Mouse (Mus musculus) thymus, adult 2 months (tissue): ENCODE measurements at regions not wholly inside any gene's neighbourhood (a gene's known extent, or its start where the extent isn't known, plus 50 kb on each side); places are given as distances from the start of the nearest gene placed in this dataset.

Experiments
- DNase-seq: peaks from one replicate; pipeline ENCODE4 v3.0.0; 2021
- H3K27ac ChIP-seq: fragments of 200-500 bp; 2 replicates; pipeline ENCODE4 v1.5.1; 2012; ENCODE audit warnings: low read length, control low read depth; ENCODE audit not compliant: control insufficient read depth, insufficient read depth
- H3K27me3 ChIP-seq: fragments of 200-500 bp; 2 replicates; pipeline ENCODE4 v1.6.1; 2012; ENCODE audit warnings: mild to moderate bottlenecking, low read length, moderate library complexity, mixed read lengths; ENCODE audit not compliant: control insufficient read depth, insufficient read depth
- H3K36me3 ChIP-seq: fragments of 200-500 bp; 2 replicates; pipeline ENCODE4 v1.6.1; 2012; ENCODE audit warnings: mild to moderate bottlenecking, low read length, moderate library complexity; ENCODE audit not compliant: control insufficient read depth, insufficient read depth
- H3K4me1 ChIP-seq: fragments of 200-500 bp; replicated peaks from 2 replicates; pipeline ENCODE4 v1.6.1; 2012; ENCODE audit warnings: low read length; ENCODE audit not compliant: control insufficient read depth, insufficient read depth
- H3K4me3 ChIP-seq: fragments of 200-500 bp; 2 replicates; pipeline ENCODE4 v1.5.1; 2012; ENCODE audit warnings: mild to moderate bottlenecking, low read length, control low read depth, moderate library complexity; ENCODE audit not compliant: control insufficient read depth, insufficient read depth
- CTCF ChIP-seq: fragments of 200-500 bp; IDR thresholded peaks from 2 replicates; pipeline ENCODE4 v1.5.1; 2012; ENCODE audit warnings: mild to moderate bottlenecking, control low read depth, low read length, moderate library complexity, borderline replicate concordance; ENCODE audit not compliant: control insufficient read depth, poor library complexity, insufficient read depth; ENCODE audit errors: extremely low read depth
- POLR2A ChIP-seq: fragments of 200-500 bp; IDR thresholded peaks from 2 replicates; pipeline ENCODE4 v1.6.1; 2012; ENCODE audit warnings: mild to moderate bottlenecking, low read length, control low read depth, moderate library complexity; ENCODE audit not compliant: control insufficient read depth, poor library complexity, insufficient read depth; ENCODE audit errors: extremely low read depth
- WGBS: fragments of 180-500 bp; shearing (Covaris S2); methylation state at CpG from one replicate; pipeline ENCODE4 v1.1.7; 2018; 5-methylcytosine and 5-hydroxymethylcytosine counted together

DNA sequence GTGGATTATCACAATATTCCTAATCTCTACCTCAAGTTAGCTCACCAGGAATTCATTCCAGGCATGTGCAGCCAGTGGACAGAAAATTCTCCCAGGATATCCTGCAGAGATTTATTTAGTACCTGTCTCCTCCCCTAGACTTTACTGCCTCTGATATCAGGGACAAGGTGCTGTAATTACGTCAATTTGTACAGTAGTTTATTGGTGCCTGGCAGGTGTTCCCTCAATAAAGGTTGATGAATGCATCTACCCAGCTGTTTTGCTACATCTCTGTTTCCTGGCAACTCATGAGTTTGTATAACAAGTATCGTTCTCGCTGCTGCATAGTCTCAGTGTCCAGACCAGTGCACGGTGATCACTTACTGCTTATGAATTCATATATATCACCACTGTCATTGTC, 1281.8 kb upstream of the Lrrc6 start:
- 95% methylated on average over 4 of the region's 4 CpGs for WGBS
- Histone ChIP-seq H3K27me3 (no peaks in the 10 kb centered on the region), H3K27ac (no peak overlapping the region), H3K4me1 (no peaks in the 10 kb centered on the region), H3K4me3 (no peak overlapping the region), H3K36me3 (no peaks in the 10 kb centered on the region)
- no peak for TF ChIP-seq POLR2A
- no peak for DNase-seq

- Histone ChIP-seq H3K4me1 (no peaks in the 10 kb centered on the region), H3K27ac (no peak overlapping the region), H3K27me3 (no peaks in the 10 kb centered on the region), H3K36me3 (no peaks in the 10 kb centered on the region), H3K4me3 (no peak overlapping the region)
- TF ChIP-seq POLR2A, result no peak
- TF ChIP-seq CTCF, result no peak
- WGBS, result 69% methylated on average over 2 of the region's 2 CpGs
- DNase-seq, result no peak
Observed at GRCm38 (mm10) chr15:67780856-67781255, 1280.1 kb upstream of the Lrrc6 start.

GRCm38 (mm10) chr15:67767624-67768023, 1266.9 kb upstream of the Lrrc6 start:
- Histone ChIP-seq H3K27ac (no peak overlapping the region), H3K4me3 (no peak overlapping the region), H3K4me1 (no peaks in the 10 kb centered on the region), H3K27me3 (no peaks in the 10 kb centered on the region), H3K36me3 (no peaks in the 10 kb centered on the region)
- WGBS, result 63% methylated on average over 3 of the region's 3 CpGs
- TF ChIP-seq POLR2A (no peak), CTCF (no peak)
- DNase-seq, result no peak

GRCm38 (mm10) chr15:67759221-67759620, 1258.5 kb upstream of the Lrrc6 start:
- Histone ChIP-seq H3K27ac (no peak overlapping the region), H3K27me3 (no peaks in the 10 kb centered on the region), H3K36me3 (no peaks in the 10 kb centered on the region), H3K4me1 (no peaks in the 10 kb centered on the region), H3K4me3 (no peak overlapping the region)
- no peak for DNase-seq
- TF ChIP-seq POLR2A, result no peak
- WGBS, result 94% methylated on average over 4 of the region's 4 CpGs

DNA sequence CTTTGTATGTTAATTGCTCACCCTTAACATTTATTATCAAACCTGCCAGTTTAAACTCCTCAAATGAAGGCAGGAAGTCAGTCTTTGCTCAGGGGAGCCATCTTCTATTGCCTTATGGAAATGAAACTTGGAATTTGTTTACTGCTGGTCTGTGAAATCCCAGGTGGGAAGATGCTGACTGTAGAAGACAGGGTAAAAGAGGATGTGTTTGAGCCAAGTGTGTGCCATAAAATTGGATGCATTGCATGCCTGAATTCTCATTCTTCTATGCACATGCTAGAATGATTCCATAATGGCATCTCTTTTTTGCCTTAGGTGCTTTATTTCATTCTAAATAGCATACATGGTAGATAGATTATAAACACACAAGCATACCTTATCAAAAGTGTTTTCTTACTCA, 1249.9 kb upstream of the Lrrc6 start:
- Histone ChIP-seq H3K27me3 (no peaks in the 10 kb centered on the region), H3K36me3 (no peaks in the 10 kb centered on the region), H3K4me1 (no peaks in the 10 kb centered on the region), H3K27ac (no peak overlapping the region), H3K4me3 (no peak overlapping the region)
- no peak for DNase-seq
- no peak for TF ChIP-seq CTCF
- no peak for TF ChIP-seq POLR2A

- no peaks in the 10 kb centered on the region for H3K4me1 ChIP-seq
- DNase-seq, result no peak
- H3K27ac ChIP-seq, result no peak overlapping the region
- WGBS, result 90% methylated on average over 2 of the region's 2 CpGs
- H3K4me3 ChIP-seq, result no peak overlapping the region
- no peak for TF ChIP-seq POLR2A
- no peak for TF ChIP-seq CTCF
- H3K27me3 ChIP-seq, result no peaks in the 10 kb centered on the region
- H3K36me3 ChIP-seq, result no peaks in the 10 kb centered on the region
Observed at GRCm38 (mm10) chr15:67743332-67743731, 1242.6 kb upstream of the Lrrc6 start.

GRCm38 (mm10) chr15:67732988-67733387, 1232.3 kb upstream of the Lrrc6 start:
- no peaks in the 10 kb centered on the region for H3K36me3 ChIP-seq
- DNase-seq, result no peak
- H3K27ac ChIP-seq, result no peak overlapping the region
- H3K4me1 ChIP-seq, result no peaks in the 10 kb centered on the region
- TF ChIP-seq POLR2A (no peak), CTCF (no peak)
- whole genome bisulfite sequencing, result 2% methylated on average over 1 of the region's 1 CpGs
- no peaks in the 10 kb centered on the region for H3K27me3 ChIP-seq
- no peak overlapping the region for H3K4me3 ChIP-seq
